Mouse (Mus musculus): ENCODE data around the gene Pid1. TPM values are rescaled to one million over a fixed set of nuclear protein-coding genes. Genes with fewer than 3 reads are reported as not detected.

Pid1 gene
- polyA plus RNA-seq, 1 experiment from 2014 or later, result 47.2 TPM

DNA sequence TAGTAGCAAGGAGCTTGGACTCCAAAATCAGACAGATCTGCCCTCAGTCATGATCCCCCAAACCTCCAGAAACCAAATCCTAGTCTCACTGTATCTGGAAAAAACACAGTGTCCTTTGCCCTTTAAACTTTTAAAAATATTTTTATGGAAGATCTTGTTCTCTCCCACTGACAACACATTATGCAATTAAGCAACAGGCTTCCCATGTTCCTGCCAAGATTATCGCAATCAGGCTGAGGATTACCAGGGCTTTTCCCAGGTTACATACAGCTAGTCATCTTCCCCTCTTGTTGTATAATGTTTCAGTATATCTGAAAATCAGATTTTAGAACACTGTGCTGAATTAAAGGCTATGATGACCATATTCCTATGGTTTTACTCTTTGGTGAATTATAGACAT lies 64.3 kb downstream of the Pid1 start:
- 84% methylated on average over 1 of the region's 1 CpGs for WGBS
- no peaks in the 10 kb centered on the region for H3K27me3 ChIP-seq
- no peak overlapping the region for H3K4me3 ChIP-seq
- no peak overlapping the region for H3K27ac ChIP-seq
- no peaks in the 10 kb centered on the region for H3K36me3 ChIP-seq
- no peaks in the 10 kb centered on the region for H3K4me1 ChIP-seq
- ATAC-seq (ENCODE audit: insufficient number of reproducible peaks, low FRiP score, low TSS enrichment, low read depth), result no peak
- H3K4me2 ChIP-seq, result no peak overlapping the region
- no peaks in the 10 kb centered on the region for H3K9me3 ChIP-seq
- no peak overlapping the region for H3K9ac ChIP-seq

DNA sequence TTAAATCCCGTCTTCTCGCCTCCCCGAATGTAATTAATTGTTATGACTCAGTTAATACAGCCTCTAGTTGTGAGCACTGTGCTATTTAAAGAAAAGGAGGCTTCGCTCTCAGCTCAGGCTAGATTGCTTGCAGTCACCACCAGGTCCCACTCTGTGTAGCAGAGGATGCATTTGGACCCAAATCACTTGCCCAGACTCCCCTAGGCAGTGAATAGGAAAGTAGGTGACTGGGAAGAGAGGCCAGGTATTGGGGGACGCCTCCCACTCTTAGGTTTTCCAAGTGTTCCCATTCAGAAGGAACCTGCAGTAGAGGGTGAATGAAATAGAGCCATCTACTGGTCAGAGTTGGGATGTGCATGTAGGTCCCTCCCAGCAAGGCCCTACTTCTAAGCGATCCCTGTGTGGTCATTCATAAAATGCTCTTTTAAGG lies 77.3 kb downstream of the Pid1 start:
- no peak for ATAC-seq (ENCODE audit: insufficient number of reproducible peaks, low FRiP score, low TSS enrichment, low read depth)
- WGBS, result 27% methylated on average over 6 of the region's 6 CpGs
- H3K9ac ChIP-seq, result no peak overlapping the region
- no peaks in the 10 kb centered on the region for H3K9me3 ChIP-seq
- peaks cover 13% of the 10 kb centered on the region; the same call in 1 of the 2 replicates for H3K4me1 ChIP-seq
- H3K27me3 ChIP-seq, result peaks cover 14% of the 10 kb centered on the region
- no peak overlapping the region for H3K27ac ChIP-seq
- H3K36me3 ChIP-seq, result no peaks in the 10 kb centered on the region
- no peak overlapping the region for H3K4me3 ChIP-seq
- H3K4me2 ChIP-seq, result no peak overlapping the region

DNA sequence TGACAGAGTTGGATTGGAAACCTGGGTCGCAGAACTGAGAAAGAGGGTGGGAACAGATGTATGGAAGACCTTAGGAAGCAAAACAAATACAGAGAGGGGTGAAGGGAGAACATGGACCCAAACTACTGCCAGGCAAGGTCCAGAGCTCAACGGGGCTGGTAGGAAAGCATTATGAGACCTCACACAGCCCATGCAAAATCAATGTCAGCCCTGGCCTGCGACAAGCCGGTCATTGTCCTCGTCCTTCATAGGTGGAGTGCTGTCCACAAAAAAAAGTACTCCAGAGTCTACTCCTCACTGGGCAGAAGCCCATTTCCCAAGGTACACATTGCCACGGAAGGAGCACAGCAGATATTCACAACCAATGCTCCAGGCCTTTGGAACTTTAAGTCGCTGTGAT lies 78.4 kb downstream of the Pid1 start:
- Histone ChIP-seq H3K27me3 (peaks cover 14% of the 10 kb centered on the region), H3K4me3 (no peak overlapping the region), H3K36me3 (no peaks in the 10 kb centered on the region), H3K9ac (no peak overlapping the region), H3K4me2 (no peak overlapping the region), H3K9me3 (no peaks in the 10 kb centered on the region), H3K4me1 (peaks cover 18% of the 10 kb centered on the region; the same call in 1 of the 2 replicates), H3K27ac (no peak overlapping the region)
- WGBS, result 82% methylated on average over 7 of the region's 7 CpGs
- ATAC-seq (ENCODE audit: insufficient number of reproducible peaks, low FRiP score, low TSS enrichment, low read depth), result no peak

DNA sequence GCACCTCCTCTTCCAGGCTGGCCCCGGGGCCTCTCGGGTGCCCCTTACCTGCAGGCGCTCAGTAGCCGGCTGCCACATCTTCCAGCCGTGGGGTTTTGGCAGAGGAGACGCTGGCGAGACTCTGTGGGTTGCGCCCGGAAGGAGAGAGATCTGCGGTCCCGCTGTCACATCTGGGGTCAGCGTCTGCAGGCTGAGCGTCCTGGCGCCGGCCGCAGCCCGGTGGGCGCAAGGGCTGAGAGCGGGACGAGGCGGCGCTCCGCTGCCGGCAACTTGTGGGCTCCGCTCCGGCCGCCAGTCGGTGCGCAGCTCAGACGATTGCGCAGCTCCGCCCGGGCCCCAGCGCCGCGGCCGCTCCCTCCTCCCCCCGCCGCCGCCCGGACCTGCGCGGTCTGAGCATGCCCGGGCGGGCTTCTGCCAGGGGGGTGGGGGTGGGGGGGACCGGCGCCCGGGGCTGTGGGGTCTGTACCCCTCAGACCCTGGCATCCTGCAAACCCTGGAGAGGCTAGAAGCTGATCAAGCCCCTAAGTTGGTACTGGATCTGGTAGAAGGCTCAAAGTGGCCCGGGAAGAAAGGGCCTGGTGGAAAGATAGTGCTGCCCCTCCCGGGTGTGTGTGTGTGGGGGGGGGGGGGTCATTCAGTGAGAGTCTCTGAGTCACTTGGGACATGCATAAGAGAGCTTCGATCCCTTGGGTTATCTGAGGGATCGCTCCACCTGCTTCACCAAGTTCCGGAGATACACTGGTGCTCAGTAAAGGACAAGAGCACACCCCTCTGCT lies 79.5 kb downstream of the Pid1 start:
- Histone ChIP-seq H3K4me1 (peaks cover 20% of the 10 kb centered on the region; the same call in 1 of the 2 replicates), H3K27me3 (peaks cover 14% of the 10 kb centered on the region), H3K27ac (no peak overlapping the region; the same call in 1 of the 2 replicates), H3K36me3 (no peaks in the 10 kb centered on the region), H3K4me2 (peak overlapping the region; percentile 81), H3K9ac (peak overlapping the region; percentile 62), H3K9me3 (no peaks in the 10 kb centered on the region), H3K4me3 (peak overlapping the region; percentile 68)
- peak; percentile 58; the same call in 1 of the 2 replicates for ATAC-seq (ENCODE audit: insufficient number of reproducible peaks, low FRiP score, low TSS enrichment, low read depth)
- WGBS, result 2% methylated on average over 49 of the region's 53 CpGs

DNA sequence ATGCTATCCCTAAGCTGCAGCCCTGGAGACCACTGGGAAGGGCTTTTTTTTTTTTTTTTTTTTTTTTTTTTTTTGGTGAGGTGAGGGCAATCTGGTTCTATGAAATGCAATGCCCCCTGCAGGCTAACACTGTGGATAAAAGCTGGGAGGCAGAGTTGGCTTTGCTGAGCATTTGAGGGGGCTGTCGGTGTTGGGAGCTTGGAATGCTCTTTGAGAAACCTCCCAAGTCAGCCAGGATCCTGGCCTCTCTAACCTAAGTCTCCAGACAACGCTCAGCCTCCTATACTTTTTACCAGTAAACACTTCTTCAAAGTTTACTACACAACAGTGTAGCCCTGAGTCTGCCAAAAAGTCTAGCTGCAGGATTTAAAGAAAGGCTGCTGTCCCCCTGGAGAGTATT lies 80.9 kb downstream of the Pid1 start:
- no peaks in the 10 kb centered on the region for H3K9me3 ChIP-seq
- peaks cover 20% of the 10 kb centered on the region; the same call in 1 of the 2 replicates for H3K4me1 ChIP-seq
- no peak overlapping the region for H3K27ac ChIP-seq
- no peaks in the 10 kb centered on the region for H3K36me3 ChIP-seq
- no peak for ATAC-seq (ENCODE audit: insufficient number of reproducible peaks, low FRiP score, low TSS enrichment, low read depth)
- 5% methylated on average over 2 of the region's 2 CpGs for WGBS
- H3K4me3 ChIP-seq, result peak overlapping the region; percentile 68
- H3K4me2 ChIP-seq, result peak overlapping the region; percentile 81
- H3K27me3 ChIP-seq, result peaks cover 14% of the 10 kb centered on the region
- H3K9ac ChIP-seq, result no peak overlapping the region

DNA sequence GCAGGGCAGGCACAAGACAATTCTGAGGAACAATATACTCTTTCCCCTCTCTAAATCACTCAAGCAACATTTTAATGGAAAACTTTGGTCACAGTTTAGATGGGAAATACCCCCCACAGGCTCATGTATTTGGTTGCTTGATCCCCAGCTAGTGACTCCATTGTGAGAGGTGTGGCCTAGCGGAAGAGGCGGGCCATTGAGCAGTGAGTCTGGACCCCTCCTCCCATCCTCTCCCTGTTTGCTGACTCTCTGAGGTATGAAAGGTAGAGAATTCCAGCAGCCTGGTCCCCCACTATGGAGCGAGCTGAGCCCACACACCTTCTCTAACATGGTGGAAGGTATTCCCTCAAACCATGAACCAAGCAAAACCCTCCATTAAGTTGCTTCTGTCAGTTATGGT lies 83.8 kb downstream of the Pid1 start:
- WGBS, result 93% methylated on average over 3 of the region's 3 CpGs
- Histone ChIP-seq H3K9ac (no peak overlapping the region), H3K4me3 (no peak overlapping the region), H3K4me2 (no peak overlapping the region), H3K27me3 (peaks cover 8% of the 10 kb centered on the region), H3K9me3 (no peaks in the 10 kb centered on the region), H3K4me1 (peaks cover 17% of the 10 kb centered on the region; the same call in 1 of the 2 replicates), H3K36me3 (no peaks in the 10 kb centered on the region; the same call in 1 of the 2 replicates), H3K27ac (no peak overlapping the region)
- ATAC-seq (ENCODE audit: insufficient number of reproducible peaks, low FRiP score, low TSS enrichment, low read depth), result no peak

DNA sequence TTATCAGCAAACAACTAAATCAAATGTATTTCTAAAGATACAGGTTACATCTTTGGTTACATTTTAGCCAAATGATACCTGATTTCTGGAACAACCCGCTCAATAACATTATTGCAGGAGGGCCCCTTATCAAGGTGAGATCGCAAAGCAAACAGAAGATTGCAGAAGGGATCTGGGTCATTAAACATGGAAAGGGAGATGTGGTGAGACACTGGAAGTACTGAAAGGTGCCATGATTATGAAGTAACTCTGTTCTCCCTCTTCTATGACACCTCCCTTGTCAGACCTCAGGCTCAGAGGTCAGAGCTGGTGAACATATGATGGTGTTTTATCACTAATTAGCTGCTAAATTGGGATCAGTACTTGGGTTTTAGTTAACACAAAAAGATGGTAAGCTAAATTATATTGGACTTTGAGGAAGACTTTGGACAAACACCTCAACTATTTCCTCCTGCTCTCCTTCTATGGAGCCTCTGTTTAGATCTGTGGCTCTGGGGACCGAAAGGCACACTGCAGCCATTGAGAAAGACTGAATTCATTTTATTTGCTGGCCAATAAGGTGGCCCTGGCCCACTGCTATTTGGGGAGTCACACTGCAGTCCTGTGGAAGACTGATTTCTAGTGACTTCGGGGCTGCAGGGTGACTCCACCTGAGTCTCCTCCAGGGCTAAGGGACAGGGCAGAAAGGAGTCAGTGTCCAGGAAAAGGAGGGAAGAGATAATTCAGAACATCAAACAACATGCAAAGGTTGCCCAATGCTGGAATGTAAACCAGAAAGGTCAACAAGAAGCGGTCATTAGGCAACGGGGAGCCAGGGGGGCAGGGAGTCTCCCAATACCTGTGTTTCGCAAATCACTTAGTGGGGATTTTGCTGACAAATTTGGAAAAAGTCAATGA lies 85.4 kb downstream of the Pid1 start:
- Histone ChIP-seq H3K36me3 (no peaks in the 10 kb centered on the region; the same call in 1 of the 2 replicates), H3K4me3 (no peak overlapping the region), H3K27me3 (no peaks in the 10 kb centered on the region), H3K9ac (no peak overlapping the region), H3K4me1 (peaks cover 11% of the 10 kb centered on the region; the same call in 1 of the 2 replicates), H3K4me2 (no peak overlapping the region), H3K27ac (no peak overlapping the region), H3K9me3 (no peaks in the 10 kb centered on the region)
- 76% methylated on average over 7 of the region's 7 CpGs for WGBS
- no peak for ATAC-seq (ENCODE audit: insufficient number of reproducible peaks, low FRiP score, low TSS enrichment, low read depth)

DNA sequence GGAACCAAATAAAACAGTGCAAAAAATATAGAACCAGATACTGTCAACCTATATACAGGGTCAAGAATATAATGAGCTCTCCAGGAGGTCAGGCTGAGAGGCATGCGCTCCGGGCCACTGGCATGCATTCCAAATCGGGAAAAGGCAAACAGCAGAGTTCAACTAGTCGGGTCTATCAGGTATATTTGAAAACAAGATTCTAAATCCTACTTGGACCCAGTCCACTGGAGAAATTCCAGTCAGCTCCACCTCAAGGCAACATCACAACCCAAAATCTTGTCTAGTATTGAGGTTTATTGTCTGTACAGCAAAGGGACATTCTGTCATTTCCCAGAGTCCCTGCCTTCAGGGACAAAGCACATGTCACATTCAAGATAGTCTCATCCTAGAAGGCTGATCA lies 91.0 kb downstream of the Pid1 start:
- H3K27me3 ChIP-seq, result no peaks in the 10 kb centered on the region
- no peaks in the 10 kb centered on the region; the same call in 1 of the 2 replicates for H3K36me3 ChIP-seq
- no peak for ATAC-seq (ENCODE audit: insufficient number of reproducible peaks, low FRiP score, low TSS enrichment, low read depth)
- no peak overlapping the region for H3K9ac ChIP-seq
- H3K4me3 ChIP-seq, result no peak overlapping the region
- H3K27ac ChIP-seq, result no peak overlapping the region
- no peaks in the 10 kb centered on the region for H3K9me3 ChIP-seq
- no peak overlapping the region for H3K4me2 ChIP-seq
- 0 out of 2 replicates have a peak, but pooled peaks cover 2% of the 10 kb centered on the region for H3K4me1 ChIP-seq
- WGBS, result 57% methylated on average over 4 of the region's 4 CpGs

DNA sequence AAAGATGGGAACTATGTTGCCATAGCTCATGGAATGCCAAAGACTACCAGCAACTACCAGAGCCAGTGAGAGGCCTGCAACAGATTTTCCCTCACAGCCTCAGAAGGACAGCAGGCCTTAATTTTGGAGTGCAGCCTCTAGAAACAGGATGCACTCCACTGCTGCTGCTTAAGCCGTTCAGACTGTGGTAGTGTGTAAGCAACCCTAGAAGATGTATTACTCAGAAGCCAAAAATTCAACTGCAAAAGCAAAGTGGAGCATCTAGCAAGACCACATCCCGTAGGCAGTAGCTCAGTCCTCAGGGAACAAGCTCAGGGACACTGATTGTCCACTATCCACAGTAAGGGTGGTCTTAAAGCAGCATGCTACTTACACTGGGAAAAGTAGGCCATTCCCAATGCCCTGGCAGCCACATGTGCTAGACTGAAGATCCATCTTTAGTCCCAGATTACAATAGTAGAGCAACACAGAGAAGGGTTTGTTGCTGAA lies 92.2 kb downstream of the Pid1 start:
- H3K9ac ChIP-seq, result no peak overlapping the region
- no peak overlapping the region for H3K4me2 ChIP-seq
- no peak overlapping the region for H3K27ac ChIP-seq
- no peaks in the 10 kb centered on the region for H3K27me3 ChIP-seq
- ATAC-seq (ENCODE audit: insufficient number of reproducible peaks, low FRiP score, low TSS enrichment, low read depth), result no peak
- no peaks in the 10 kb centered on the region for H3K9me3 ChIP-seq
- 65% methylated on average over 2 of the region's 2 CpGs for whole genome bisulfite sequencing
- H3K4me3 ChIP-seq, result no peak overlapping the region
- 0 out of 2 replicates have a peak, but pooled peaks cover 2% of the 10 kb centered on the region for H3K4me1 ChIP-seq
- no peaks in the 10 kb centered on the region; the same call in 1 of the 2 replicates for H3K36me3 ChIP-seq

DNA sequence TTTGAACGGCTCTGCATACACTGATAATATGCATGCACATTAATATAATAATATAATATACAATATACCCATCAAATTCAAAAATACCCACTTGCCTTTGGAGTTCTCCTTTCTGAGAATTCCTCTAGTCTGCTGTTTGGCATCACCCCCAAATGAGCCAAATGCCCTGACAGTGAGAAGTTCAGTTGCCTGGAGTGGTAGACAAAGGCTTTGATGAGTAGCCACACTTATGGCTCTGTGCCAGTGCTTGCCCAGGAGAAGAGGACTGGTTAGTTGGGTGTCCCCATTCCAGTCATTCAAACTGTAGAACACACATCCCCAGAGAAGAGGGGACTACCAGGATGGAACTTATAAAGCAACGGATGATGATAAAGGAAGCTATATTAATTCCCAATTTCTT lies 106.3 kb downstream of the Pid1 start:
- H3K4me1 ChIP-seq, result peaks cover 15% of the 10 kb centered on the region
- H3K9ac ChIP-seq, result no peak overlapping the region
- H3K4me3 ChIP-seq, result no peak overlapping the region
- no peaks in the 10 kb centered on the region for H3K36me3 ChIP-seq
- H3K9me3 ChIP-seq, result no peaks in the 10 kb centered on the region
- ATAC-seq (ENCODE audit: insufficient number of reproducible peaks, low FRiP score, low TSS enrichment, low read depth), result no peak
- H3K4me2 ChIP-seq, result no peak overlapping the region
- 92% methylated on average over 2 of the region's 2 CpGs for WGBS
- no peaks in the 10 kb centered on the region for H3K27me3 ChIP-seq
- H3K27ac ChIP-seq, result no peak overlapping the region

DNA sequence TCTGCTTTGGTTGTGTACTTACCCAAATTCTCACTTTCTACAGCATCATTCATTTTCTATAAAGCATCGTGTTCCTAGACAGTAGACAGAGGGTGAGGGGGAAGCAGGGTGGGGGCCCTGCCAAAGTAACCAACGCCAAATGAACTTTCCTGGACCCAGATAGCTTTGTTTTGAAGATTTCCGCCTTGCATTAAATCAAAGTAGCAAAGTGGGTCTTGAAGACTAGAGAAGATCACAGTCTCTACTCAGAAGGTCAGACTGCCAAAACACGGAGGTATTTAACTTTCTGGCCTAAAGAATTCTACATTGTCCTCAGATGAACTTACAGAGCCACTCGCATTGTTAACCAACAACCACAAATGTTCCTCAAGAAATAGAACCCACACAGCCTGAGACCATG lies 109.6 kb downstream of the Pid1 start:
- Histone ChIP-seq H3K4me2 (no peak overlapping the region), H3K27ac (no peak overlapping the region), H3K9ac (no peak overlapping the region), H3K4me3 (no peak overlapping the region), H3K36me3 (no peaks in the 10 kb centered on the region), H3K27me3 (no peaks in the 10 kb centered on the region), H3K4me1 (peaks cover 15% of the 10 kb centered on the region), H3K9me3 (no peaks in the 10 kb centered on the region)
- WGBS, result 61% methylated on average over 5 of the region's 5 CpGs
- ATAC-seq (ENCODE audit: insufficient number of reproducible peaks, low FRiP score, low TSS enrichment, low read depth), result no peak

DNA sequence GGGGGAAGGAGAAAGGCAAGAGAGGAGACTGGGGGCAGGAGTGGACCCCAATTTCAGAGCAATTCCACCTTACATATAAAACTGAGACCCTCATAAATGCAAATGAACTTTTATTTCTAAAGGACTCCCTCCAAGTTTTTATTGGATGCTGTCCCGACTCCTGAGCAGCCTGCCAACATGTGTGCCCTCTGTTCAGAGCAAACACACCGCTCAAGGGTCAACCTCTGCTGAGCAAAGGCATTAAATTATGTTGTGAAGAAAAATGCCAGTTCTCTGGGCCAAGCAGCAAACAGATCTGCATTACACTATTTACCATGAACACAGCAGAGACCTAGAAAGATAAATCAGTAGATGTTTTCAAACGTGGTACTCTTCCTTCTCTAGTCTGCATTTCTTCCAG lies 110.1 kb downstream of the Pid1 start:
- no peaks in the 10 kb centered on the region for H3K36me3 ChIP-seq
- H3K4me1 ChIP-seq, result peaks cover 15% of the 10 kb centered on the region
- no peak overlapping the region for H3K27ac ChIP-seq
- 20% methylated on average over 3 of the region's 3 CpGs for WGBS
- H3K27me3 ChIP-seq, result no peaks in the 10 kb centered on the region
- H3K4me3 ChIP-seq, result no peak overlapping the region
- no peak for ATAC-seq (ENCODE audit: insufficient number of reproducible peaks, low FRiP score, low TSS enrichment, low read depth)
- H3K9me3 ChIP-seq, result no peaks in the 10 kb centered on the region
- no peak overlapping the region for H3K4me2 ChIP-seq
- no peak overlapping the region for H3K9ac ChIP-seq

All from limb, embryonic 15.5 days (tissue).